Mouse (Mus musculus): ENCODE measurements around the gene Bcam. TPM values are rescaled to one million over a fixed set of nuclear protein-coding genes. Genes with fewer than 3 reads are reported as not detected.
A peak's percentile ranks its signal among the peaks of the same experiment; 100 is the strongest.
"Not testable (repeated sequence)": the region's sequence is repeated elsewhere in the genome, so short reads cannot be mapped to it uniquely, and the experiment has no call there.

Bcam gene
- polyA plus RNA-seq, 1 experiment from 2014 or later: 209 TPM

- peak; percentile 84 for DNase-seq
- 4% methylated on average over 32 of the region's 32 CpGs for WGBS
- Histone ChIP-seq H3K27me3 (ENCODE audit: insufficient read depth, low read length) (peaks cover 18% of the 10 kb centered on the region), H3K9me3 (ENCODE audit: low read depth, low read length) (no peaks in the 10 kb centered on the region), H3K4me1 (ENCODE audit: insufficient read depth) (no peaks in the 10 kb centered on the region), H3K9ac (peak within 1 kb of the TSS; percentile 47), H3K27ac (ENCODE audit: low read depth) (peak within 1 kb of the TSS; percentile 78), H3K4me2 (peak within 1 kb of the TSS; percentile 57), H3K36me3 (ENCODE audit: insufficient read depth) (no peaks in the 10 kb centered on the region), H3K4me3 (ENCODE audit: low read depth, low read length) (peak within 1 kb of the TSS; percentile 38)
- peak; percentile 89 for TF ChIP-seq CTCF (IDR thresholded peaks at IDR 0.05; ENCODE audit: low read depth)
- ATAC-seq (ENCODE audit: insufficient read depth): peak; percentile 92
Observed at GRCm38 (mm10) chr7:19796697-19797588, 26.1 kb upstream of the Bcam start, which contains the start of gene Cblc. Cblc (minus strand) TSS chr7:19796809.

GRCm38 (mm10) chr7:19796254-19796653 lies 25.4 kb upstream of the Bcam start:
- H3K9ac ChIP-seq: peak overlapping the region; percentile 47
- no peaks in the 10 kb centered on the region for H3K36me3 ChIP-seq (ENCODE audit: insufficient read depth)
- H3K4me1 ChIP-seq (ENCODE audit: insufficient read depth): no peaks in the 10 kb centered on the region
- H3K27ac ChIP-seq (ENCODE audit: low read depth): no peak overlapping the region
- no peak for TF ChIP-seq CTCF (IDR thresholded peaks at IDR 0.05; ENCODE audit: low read depth)
- H3K4me3 ChIP-seq (ENCODE audit: low read depth, low read length): peak overlapping the region; percentile 38
- peak overlapping the region; percentile 57 for H3K4me2 ChIP-seq
- 8% methylated on average over 18 of the region's 18 CpGs for WGBS
- no peaks in the 10 kb centered on the region for H3K9me3 ChIP-seq (ENCODE audit: low read depth, low read length)
- H3K27me3 ChIP-seq (ENCODE audit: insufficient read depth, low read length): peaks cover 18% of the 10 kb centered on the region
- no peak for ATAC-seq (ENCODE audit: insufficient read depth)
- DNase-seq: no peak

- Histone ChIP-seq H3K27me3 (ENCODE audit: insufficient read depth, low read length) (peaks cover 18% of the 10 kb centered on the region), H3K4me2 (no peak overlapping the region), H3K9me3 (ENCODE audit: low read depth, low read length) (no peaks in the 10 kb centered on the region), H3K27ac (ENCODE audit: low read depth) (no peak overlapping the region), H3K4me3 (ENCODE audit: low read depth, low read length) (no peak overlapping the region), H3K36me3 (ENCODE audit: insufficient read depth) (no peaks in the 10 kb centered on the region), H3K4me1 (ENCODE audit: insufficient read depth) (no peaks in the 10 kb centered on the region), H3K9ac (no peak overlapping the region)
- 64% methylated on average over 2 of the region's 2 CpGs for WGBS
- TF ChIP-seq CTCF (IDR thresholded peaks at IDR 0.05; ENCODE audit: low read depth): no peak
- ATAC-seq (ENCODE audit: insufficient read depth): no peak
- no peak for DNase-seq
Observed at GRCm38 (mm10) chr7:19795236-19795635, 24.4 kb upstream of the Bcam start.

DNA sequence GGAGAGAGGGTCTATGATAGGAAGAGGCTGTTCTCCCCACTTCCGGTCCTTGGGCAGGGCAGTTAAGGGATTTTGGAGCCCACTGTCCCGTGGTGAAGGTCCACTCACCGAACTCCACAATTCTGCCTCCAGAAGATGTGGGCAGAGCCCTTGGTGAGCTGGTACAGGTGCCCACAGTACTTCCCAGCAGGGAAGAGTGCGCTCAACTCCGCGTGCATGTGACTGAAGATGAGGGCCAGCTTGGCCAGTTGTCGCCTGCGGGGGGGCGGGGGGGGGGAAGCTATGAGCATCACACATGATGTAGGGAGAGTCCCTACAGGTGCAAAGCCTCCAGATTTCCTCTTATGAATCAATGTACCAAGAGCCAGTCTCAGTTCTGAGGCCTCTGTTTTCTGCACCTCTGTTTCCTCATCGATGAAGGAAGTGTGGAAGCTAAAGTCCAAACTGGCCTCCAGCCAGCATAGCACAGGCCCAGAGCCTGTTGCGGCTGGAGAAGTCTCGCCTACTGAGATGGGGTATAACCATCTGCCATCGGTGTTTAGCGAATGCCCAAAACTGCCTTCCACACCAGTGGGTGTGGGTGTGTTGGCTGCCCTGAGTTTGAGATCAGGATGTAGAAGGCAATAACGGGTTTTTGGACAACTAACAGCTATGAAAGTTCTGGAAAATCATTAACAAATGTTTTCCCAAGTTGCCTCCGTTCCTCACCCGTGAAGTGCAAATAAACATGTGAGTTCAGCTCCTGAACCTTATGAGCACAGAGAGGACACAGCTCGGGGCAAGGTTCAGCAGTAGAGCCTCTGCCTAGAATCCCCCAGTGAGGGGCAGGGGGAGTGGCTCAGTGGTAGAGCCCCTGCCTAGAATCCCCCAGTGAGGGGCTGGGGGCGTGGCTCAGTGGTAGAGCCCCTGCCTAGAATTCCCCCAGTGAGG lies 22.1 kb upstream of the Bcam start:
- 73% methylated on average over 19 of the region's 19 CpGs for WGBS
- H3K9me3 ChIP-seq (ENCODE audit: low read depth, low read length): no peaks in the 10 kb centered on the region
- H3K4me1 ChIP-seq (ENCODE audit: insufficient read depth): no peaks in the 10 kb centered on the region
- H3K4me3 ChIP-seq (ENCODE audit: low read depth, low read length): no peak overlapping the region
- no peaks in the 10 kb centered on the region for H3K36me3 ChIP-seq (ENCODE audit: insufficient read depth)
- H3K4me2 ChIP-seq: no peak overlapping the region
- peaks cover 18% of the 10 kb centered on the region for H3K27me3 ChIP-seq (ENCODE audit: insufficient read depth, low read length)
- TF ChIP-seq CTCF (IDR thresholded peaks at IDR 0.05; ENCODE audit: low read depth): no peak
- DNase-seq: no peak
- no peak overlapping the region for H3K9ac ChIP-seq
- ATAC-seq (ENCODE audit: insufficient read depth): no peak
- no peak overlapping the region for H3K27ac ChIP-seq (ENCODE audit: low read depth)

DNA sequence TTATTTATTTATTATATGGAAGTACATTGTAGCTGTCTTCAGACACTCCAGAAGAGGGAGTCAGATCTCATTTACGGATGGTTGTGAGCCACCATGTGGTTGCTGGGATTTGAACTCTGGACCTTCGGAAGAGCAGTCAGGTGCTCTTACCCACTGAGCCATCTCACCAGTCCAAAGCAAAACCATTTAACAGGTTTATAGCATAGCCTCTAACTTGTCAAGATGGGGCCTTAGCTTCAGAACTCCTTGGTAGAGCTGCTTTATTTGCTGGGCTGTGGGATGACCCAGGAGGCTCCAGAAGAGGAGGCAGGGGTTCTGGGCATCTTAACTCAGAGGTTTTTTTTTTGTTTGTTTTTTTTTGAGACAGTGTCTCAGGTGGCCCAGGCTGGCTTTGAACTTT lies 20.7 kb upstream of the Bcam start:
- DNase-seq; H3K27ac ChIP-seq (ENCODE audit: low read depth); H3K36me3 ChIP-seq (ENCODE audit: insufficient read depth); H3K4me2 ChIP-seq; H3K27me3 ChIP-seq (ENCODE audit: insufficient read depth, low read length); H3K4me3 ChIP-seq (ENCODE audit: low read depth, low read length); H3K9ac ChIP-seq; H3K9me3 ChIP-seq (ENCODE audit: low read depth, low read length); H3K4me1 ChIP-seq (ENCODE audit: insufficient read depth); ATAC-seq (ENCODE audit: insufficient read depth): not testable (repeated sequence)
- WGBS: 89% methylated on average over 2 of the region's 2 CpGs

DNA sequence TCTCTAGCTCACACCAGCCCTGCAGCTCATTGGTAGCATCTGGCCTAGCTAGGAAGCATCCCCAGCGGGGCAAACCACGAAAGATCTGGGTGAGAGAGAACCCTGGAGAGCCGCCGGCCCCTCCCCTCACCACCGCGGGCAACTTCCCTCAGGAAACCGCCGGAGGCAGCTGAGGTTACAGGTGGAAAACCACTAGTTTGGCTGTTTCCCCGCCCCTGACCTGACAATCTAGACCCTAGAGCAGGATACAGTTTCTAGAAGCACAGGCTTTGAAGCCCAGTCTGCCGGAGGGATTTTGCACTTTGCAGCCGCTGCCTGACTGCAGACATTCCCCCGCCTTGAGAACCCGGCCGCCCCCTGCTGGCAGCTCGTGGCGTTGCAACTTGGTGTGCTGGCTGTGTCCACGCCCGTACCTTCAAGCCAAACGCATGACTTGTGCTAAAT lies 19.1 kb upstream of the Bcam start:
- Histone ChIP-seq H3K27me3 (ENCODE audit: insufficient read depth, low read length) (no peaks in the 10 kb centered on the region), H3K4me3 (ENCODE audit: low read depth, low read length) (peak overlapping the region; percentile 26), H3K9me3 (ENCODE audit: low read depth, low read length) (no peaks in the 10 kb centered on the region), H3K4me1 (ENCODE audit: insufficient read depth) (no peaks in the 10 kb centered on the region), H3K4me2 (peak overlapping the region; percentile 67), H3K9ac (peak overlapping the region; percentile 42; the same call in 1 of the 2 replicates), H3K27ac (ENCODE audit: low read depth) (no peak overlapping the region), H3K36me3 (ENCODE audit: insufficient read depth) (no peaks in the 10 kb centered on the region)
- peak; percentile 95 for DNase-seq
- WGBS: under 1% methylated on average over 19 of the region's 19 CpGs
- ATAC-seq (ENCODE audit: insufficient read depth): peak; percentile 76
- peak; percentile 99 for TF ChIP-seq CTCF (IDR thresholded peaks at IDR 0.05; ENCODE audit: low read depth)

Measured in lung, embryonic 14.5 days (tissue).